Mouse (Mus musculus) v-Abl transformed pro-B cells (cell line): ENCODE results near the gene Ifna6.

ENCODE experiments used
- in situ Hi-C, 2 experiments: fragments of 400-800 bp; cut with MboI; formaldehyde crosslinking; loops; one replicate each; pipeline ENCODE4 v1.15.1; 2025; ENCODE audit not compliant: unreplicated experiment in 2 of 2

Gene Ifna6

GRCm38 (mm10) chr4:88840058-88840457 lies 12.8 kb downstream of the Ifna6 start:
- in situ Hi-C loops: no loop called here

- in situ Hi-C loops: no loop called here
Measured at GRCm38 (mm10) chr4:88841438-88841911, 14.3 kb downstream of the Ifna6 start, which contains the start of gene Ifna4. Gene Ifna4 (plus strand): TSS chr4:88841861.

GRCm38 (mm10) chr4:88845334-88845733 lies 18.1 kb downstream of the Ifna6 start:
- in situ Hi-C loops: no loop called here

- in situ Hi-C loops: loop anchor here in 1 of 2 experiments (25.0 kb wide), 1 partner anchor 438 kb away; the partner anchor contains the start of gene Cdkn2a
Measured at GRCm38 (mm10) chr4:88849698-88850097, 22.5 kb downstream of the Ifna6 start, which contains the start of gene Ifna1. Gene Ifna1 (plus strand): TSS chr4:88850087.

- in situ Hi-C loops: loop anchor here in 1 of 2 experiments (25.0 kb wide), 1 partner anchor 436 kb away; the partner anchor contains the start of gene Cdkn2a
Measured at GRCm38 (mm10) chr4:88851026-88851763, 24.0 kb downstream of the Ifna6 start.

- in situ Hi-C loops: loop anchor here in 1 of 2 experiments (25.0 kb wide), 1 partner anchor 428 kb away; the partner anchor contains the start of gene Cdkn2a
Measured at GRCm38 (mm10) chr4:88859214-88859613, 32.0 kb downstream of the Ifna6 start.

- in situ Hi-C loops: loop anchor here (10.0 to 25.0 kb wide), 2 partner anchors 159 to 424 kb away; partner anchors contain the start of gene Cdkn2a (in 1 of the 2)
Measured at GRCm38 (mm10) chr4:88863309-88863708, 36.1 kb downstream of the Ifna6 start.

- in situ Hi-C loops: loop anchor here (10.0 to 25.0 kb wide), 2 partner anchors 160 to 423 kb away; partner anchors contain the start of gene Cdkn2a (in 1 of the 2)
Measured at GRCm38 (mm10) chr4:88864599-88864998, 37.4 kb downstream of the Ifna6 start.

GRCm38 (mm10) chr4:88865011-88865569 lies 37.9 kb downstream of the Ifna6 start:
- in situ Hi-C loops: loop anchor here (10.0 to 25.0 kb wide), 2 partner anchors 160 to 422 kb away; partner anchors contain the start of gene Cdkn2a (in 1 of the 2)

GRCm38 (mm10) chr4:88867366-88867925 lies 40.2 kb downstream of the Ifna6 start:
- in situ Hi-C loops: loop anchor here (10.0 to 25.0 kb wide), 2 partner anchors 163 to 420 kb away; partner anchors contain the start of gene Cdkn2a (in 1 of the 2)

- in situ Hi-C loops: loop anchor here (10.0 to 25.0 kb wide), 2 partner anchors 163 to 419 kb away; partner anchors contain the start of gene Cdkn2a (in 1 of the 2)
Measured at GRCm38 (mm10) chr4:88867926-88868911, 41.0 kb downstream of the Ifna6 start.

- in situ Hi-C loops: loop anchor here (5.0 to 25.0 kb wide), 5 partner anchors 255 to 822 kb away; partner anchors contain the start of gene Cdkn2a (in 1 of the 2)
Measured at GRCm38 (mm10) chr4:88872691-88873090, 45.5 kb downstream of the Ifna6 start.

- in situ Hi-C loops: loop anchor here (10.0 kb wide), 2 partner anchors 649 to 819 kb away; no protein-coding TSS in a partner anchor
Measured at GRCm38 (mm10) chr4:88875435-88876095, 48.3 kb downstream of the Ifna6 start.

- in situ Hi-C loops: loop anchor here (10.0 kb wide), 2 partner anchors 648 to 818 kb away; no protein-coding TSS in a partner anchor
Measured at GRCm38 (mm10) chr4:88876520-88876919, 49.3 kb downstream of the Ifna6 start.
